Mouse (Mus musculus): ENCODE results near the gene Dvl3.

Gene Dvl3

DNA sequence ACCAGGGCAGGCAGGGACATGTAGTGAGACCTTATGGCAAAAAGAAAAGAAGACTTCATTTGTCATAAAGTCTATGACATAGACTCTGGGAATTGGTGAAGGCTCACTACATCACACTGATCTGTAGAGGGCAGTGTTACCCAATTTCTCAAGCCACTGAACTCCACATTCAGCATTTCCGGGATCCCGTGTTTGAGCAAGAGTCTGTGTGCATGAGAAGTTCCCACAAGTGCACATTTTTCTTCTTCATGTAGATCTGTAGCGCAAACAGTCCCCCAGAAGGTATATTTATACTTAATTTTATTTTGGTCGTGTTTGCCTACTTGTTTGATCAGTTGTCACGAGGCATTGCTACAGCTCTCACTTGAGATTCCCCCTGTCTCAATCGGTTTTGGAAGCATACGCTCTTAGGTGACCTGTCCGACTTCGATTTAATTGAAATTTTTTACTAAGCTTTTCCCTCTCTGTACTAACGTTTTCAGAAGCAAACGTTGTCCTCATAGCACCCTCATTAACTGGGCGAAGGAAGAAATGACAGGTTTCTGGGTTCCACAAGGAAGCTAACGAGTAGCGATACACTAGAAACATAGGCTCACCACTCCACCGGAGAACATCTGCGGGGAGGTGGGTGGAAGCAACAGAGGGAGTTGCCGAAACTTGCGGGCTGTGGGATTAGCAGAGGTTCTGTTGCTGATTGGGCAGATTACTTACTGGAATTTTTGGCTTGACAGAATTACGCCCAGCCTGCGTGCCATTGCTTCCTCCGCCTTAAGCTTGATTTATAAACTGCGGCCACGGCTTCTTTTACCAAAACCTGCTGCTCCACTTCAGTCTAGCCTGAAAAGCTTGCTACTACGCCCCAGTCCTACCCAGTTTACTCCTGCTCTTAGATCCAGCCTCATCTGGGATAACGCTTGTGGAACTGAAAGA is 19.8 kb upstream of the Dvl3 start:
- DNase-seq (ENCODE audit: low read depth, low spot score), result peak; percentile 95

DNA sequence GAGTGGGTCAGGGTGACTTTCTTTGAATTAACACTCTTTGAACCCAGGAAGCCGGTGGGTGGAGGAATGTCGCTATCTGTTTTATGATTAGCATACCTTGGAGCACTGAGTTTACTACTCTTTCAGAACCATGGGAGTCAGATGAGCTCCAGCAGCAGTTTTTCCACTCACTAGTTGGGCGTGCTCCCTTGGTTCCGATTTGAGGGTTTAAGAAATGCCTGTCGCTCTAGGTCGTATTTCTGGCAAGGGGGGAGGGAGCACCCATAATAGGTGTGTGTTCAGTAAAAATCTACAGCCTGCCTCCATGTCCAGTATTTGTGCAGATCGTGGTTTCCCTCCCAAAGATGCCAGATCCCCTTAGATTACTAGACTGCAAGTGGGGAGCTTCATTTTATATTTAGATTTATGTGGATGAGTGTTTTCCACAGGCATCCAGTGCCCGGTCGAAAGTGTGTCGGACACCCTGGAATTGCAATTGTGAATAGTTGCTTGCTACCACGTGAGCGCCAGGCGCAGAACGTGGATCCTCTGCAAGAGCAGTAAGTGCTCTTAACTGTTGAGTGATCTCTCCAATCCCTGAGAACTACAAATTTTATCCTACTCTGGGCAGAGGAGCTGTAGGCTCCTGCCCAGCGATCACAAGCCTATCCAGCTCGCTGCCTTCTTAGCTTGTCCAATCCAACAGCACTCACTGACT is 18.7 kb upstream of the Dvl3 start:
- DNase-seq (ENCODE audit: low read depth, low spot score), result no peak

DNA sequence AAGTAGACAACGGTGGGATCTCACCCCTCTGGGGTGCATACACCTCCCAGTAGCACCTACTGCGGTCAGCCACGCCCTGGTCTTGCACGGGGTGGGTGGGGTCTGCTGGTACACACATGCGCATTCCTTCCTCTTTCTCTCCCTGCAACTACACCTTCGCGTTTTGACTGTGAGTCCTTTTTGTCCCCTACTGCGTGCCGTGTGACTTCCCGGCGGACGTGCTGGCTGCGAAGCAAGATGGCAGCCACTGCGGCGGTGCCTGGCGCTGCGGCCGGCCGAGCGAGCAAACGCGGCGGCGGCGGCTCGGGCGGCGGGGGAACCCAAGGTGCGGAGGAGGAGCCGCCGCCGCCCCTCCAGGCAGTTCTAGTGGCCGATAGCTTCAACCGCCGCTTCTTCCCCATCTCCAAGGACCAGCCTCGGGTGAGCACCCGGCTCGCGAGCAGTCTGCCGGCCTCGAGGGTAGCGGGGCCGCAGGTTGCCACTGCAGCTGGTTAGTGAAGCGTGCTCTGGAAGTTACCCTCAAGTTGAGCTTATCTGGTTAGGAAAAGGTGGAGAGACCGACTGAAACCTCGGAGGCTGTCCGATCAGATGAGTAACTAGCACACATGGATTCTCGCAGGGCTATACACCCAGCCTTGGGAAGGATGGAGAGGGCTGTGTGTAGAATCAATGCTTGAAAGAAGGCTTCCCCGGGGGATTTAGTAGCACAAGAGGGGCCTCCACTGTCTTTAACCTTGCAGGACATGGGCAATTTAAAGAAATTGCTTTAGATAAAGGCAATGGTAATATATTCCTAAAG is 17.9 kb upstream of the Dvl3 start, which contains the start of gene Eif2b5:
Eif2b5 (plus strand) TSS at position 141 of the 799 bp plus-strand sequence.
- peak; percentile 96 for DNase-seq (ENCODE audit: low read depth, low spot score)

DNA sequence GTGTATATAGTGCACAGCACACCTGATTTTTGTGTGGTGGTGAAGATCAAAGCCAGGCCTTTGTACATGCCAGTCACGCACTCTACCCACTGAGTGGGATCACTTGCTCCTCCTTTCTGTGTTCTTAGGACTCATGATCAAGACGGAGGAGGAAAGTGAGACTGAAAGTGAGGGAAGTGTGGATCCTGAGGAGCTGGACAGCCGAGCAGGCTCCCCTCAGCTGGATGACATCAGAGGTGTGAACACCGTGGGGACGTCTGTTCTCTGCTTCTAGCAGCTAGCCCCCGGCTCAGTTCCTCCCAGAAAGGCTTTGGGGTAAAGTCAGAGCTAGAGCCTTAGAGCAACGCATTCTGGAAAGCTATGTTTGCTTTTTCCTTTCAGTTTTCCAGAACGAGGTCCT is 10.8 kb upstream of the Dvl3 start:
- no peak for DNase-seq (ENCODE audit: low read depth, low spot score)

DNA sequence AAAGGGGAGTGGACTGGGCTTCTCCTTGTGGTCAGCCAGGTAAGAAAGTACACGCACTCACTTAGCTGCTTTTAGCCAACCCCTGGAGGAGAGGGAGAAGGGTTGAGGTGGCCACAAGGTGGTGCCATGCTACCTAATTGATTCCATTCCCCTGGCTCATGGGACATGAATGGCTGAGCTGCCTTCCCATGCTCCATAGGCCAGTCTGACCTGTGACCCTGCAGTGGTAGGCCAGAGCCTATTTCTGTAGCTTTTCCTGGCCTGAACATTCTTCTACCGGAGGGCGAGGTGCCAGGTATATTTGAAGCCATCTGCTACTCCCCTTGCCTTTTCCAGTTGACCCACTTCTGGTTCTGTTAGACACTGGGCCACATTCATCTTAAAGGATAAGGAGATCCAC is 7.4 kb upstream of the Dvl3 start:
- peak; percentile 71 for DNase-seq (ENCODE audit: low read depth, low spot score)

DNA sequence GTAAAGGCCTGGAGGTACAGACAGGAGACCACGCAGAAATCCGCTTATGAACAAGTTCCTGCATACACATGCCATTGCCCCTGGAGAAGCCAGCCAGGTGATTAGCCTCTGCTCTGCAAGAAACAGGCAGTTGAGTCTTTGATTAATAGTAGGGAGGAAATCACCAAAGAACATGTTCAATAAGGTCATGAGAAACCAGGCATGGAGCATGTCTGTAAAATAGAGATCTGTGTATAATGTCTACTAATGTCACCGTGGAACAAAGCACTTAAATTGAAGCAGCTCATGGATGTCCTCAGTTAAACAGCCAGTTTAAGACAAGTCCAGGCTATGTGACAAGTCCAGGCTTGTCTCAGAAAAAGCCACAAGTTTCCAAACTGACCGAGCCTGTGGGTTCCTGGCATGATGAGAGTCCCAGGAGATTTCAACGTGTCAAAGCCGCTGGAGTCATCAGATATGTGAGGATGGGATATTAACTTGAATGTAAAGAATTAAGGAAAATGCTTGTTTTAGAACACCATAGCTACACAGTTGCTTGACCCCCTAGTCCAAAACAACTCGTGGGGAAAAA is 5.4 kb upstream of the Dvl3 start:
- DNase-seq (ENCODE audit: low read depth, low spot score), result no peak

DNA sequence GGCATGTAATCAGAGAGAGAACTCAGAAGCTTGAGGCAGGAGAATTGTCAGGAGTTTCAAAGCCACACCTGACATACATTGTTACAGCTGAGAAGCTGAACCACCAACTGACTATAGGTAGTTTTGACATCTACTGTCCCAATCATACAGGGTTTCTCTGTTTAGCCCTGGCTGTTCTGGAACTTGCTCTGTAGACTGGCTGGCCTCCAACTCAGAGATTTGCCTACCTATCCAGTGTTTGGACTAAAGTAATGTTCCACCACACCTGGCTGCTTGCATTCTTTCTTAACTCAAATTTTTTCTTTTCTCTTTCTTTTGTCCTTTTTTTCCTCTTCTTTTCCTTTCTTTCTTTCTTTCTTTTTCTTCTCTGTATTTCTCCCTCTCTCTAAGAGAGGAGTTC is 750 bp upstream of the Dvl3 start:
- DNase-seq (ENCODE audit: low read depth, low spot score), result no peak

DNA sequence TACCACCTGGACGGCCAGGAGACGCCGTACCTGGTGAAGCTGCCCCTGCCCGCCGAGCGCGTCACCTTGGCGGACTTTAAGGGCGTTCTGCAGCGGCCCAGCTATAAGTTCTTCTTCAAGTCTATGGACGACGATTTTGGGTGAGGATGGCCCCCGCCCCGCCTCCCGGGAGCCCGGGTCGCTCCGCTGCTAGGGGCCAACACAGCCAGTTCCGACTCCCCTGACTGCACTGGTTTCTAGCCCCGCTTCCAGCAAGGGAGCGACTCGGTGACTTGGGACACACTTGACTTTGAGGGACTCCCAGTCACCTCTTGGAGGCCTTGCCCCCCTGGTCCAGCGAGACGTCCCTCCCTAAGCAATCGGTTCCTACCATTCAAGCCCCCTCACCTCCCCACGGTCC is 434 bp downstream of the Dvl3 start:
- peak; percentile 33 for DNase-seq (ENCODE audit: low read depth, low spot score)

DNA sequence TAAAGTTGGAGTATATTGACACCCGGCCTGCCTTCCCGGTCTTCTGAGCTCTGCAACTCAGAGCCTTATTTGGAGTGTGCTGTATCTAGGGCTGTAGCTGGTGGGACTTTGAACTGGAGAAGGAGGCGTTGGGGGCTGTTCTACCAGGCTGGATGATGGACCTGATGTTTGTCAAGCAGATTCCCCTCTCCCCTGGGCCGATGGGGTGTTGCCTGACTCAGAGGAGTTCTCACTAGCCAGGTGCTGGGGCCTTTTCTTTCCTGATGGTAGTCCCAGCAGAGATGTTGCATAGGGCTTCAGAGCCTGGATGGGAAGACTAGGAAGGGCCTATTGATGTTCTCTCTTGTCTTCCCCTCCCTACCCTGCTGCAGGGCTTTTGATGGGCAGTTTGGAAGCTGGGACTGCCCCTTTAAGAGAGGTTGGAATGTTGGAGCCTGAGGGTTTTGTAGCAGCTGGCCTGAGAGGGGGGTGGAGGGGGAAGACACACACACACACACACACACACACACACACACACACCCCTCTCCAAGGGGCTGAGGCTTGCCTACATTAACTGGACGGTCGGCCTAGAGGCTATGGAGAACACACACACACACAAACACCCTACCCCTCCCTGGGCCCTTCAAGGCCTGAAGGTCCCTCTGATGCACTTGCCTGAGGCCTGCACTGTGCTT is 1.1 kb downstream of the Dvl3 start:
- peak; percentile 76 for DNase-seq (ENCODE audit: low read depth, low spot score)

DNA sequence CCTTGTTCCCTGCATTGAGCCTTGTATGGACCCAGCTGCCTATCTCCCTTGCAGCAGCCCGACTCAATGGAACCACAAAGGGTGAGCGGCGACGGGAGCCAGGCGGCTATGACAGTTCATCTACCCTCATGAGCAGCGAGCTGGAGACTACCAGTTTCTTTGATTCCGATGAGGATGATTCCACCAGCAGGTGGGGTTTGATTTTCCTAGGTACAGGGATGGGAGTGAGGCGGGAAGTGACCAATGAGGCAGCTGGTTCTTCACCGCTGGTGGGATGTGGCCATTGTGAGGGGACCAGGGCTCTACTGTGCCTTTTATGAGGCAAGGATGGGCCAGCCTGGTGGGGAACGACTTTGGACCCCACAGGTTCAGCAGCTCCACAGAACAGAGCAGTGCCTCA is 7.1 kb downstream of the Dvl3 start:
- no peak for DNase-seq (ENCODE audit: low read depth, low spot score)

DNA sequence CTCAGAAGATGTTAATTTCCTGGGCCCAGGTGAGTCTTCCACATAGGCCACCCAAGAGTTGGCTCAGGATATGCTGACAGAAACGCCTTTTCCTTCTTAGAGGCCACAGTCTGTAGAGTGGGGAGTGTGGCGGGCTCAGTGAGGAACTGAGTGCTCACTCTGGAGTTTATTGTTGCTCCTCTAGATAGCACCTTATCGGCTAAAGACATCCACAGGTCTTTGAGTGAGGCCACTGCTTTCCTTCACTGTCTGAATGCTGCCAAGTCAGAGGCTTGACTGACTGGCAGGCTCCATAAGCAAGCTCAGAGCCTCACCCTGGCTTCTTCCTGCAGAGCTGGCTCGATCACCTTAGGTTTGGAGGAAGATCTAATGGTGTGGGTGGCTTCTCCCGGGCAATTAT is 12.0 kb downstream of the Dvl3 start:
- no peak for DNase-seq (ENCODE audit: low read depth, low spot score)

DNA sequence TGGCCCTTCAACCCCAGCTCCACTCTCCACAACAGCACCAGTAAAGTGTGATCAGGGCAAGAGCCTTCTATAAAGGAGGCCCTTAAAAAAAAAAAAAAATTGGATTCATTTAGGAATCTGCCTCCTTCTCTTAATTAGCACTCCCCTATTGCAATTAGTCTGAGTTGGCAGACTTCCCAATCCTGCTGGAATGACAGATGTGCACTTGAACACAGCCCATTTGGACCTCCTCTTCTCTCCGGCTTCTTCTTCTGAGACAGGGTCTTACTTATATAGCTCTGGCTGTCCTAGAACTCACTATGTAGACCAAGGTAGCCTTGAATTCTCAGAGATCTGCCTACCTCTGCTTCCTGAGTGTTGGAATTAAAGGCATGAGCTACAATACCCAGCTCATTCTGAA is 12.6 kb downstream of the Dvl3 start:
- no peak for DNase-seq (ENCODE audit: low read depth, low spot score)

DNA sequence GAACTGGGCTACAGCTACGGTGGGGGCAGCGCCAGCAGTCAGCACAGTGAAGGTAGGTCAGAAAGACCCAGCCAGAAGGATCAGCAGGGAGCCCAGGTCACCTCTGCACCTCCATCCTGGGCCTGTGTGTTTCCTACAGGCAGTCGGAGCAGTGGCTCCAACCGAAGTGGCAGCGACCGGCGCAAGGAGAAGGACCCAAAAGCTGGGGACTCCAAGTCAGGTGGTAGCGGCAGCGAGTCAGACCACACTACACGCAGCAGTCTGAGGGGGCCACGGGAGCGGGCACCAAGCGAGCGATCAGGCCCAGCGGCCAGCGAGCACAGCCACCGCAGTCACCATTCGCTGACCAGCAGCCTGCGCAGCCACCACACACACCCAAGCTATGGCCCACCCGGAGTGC is 14.2 kb downstream of the Dvl3 start:
- no peak for DNase-seq (ENCODE audit: low read depth, low spot score)

DNA sequence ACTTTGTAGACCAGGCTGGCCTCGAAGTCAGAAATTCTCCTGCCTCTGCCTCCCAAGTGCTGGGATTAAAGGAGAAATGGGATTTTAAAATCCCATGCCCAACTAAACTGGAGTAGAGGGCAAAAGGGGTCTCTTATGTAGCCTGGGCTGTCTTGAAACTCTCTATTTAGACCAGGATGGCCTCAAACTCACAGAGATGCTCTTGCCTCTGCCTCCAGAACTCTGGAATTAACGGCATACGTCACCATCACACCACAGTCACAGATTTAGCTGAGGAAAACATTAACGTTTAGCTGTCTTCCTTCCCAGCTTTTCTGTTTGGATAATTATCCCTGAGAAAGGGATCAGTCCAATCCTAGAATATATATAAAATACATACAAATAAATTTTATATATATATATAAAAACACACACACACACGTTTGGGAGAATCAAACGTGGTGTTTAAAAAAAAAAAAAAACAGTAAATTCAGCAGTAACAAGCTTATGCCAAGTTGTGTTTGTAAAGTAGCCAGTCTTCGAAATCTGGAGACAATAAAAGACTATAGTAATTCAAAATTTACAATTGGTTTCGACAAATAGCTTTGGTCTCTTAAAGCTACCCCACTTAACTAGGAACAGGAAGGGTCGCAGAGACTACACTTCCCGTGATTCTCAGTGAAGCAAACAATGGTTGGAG is 18.0 kb downstream of the Dvl3 start:
- DNase-seq (ENCODE audit: low read depth, low spot score), result no peak

DNA sequence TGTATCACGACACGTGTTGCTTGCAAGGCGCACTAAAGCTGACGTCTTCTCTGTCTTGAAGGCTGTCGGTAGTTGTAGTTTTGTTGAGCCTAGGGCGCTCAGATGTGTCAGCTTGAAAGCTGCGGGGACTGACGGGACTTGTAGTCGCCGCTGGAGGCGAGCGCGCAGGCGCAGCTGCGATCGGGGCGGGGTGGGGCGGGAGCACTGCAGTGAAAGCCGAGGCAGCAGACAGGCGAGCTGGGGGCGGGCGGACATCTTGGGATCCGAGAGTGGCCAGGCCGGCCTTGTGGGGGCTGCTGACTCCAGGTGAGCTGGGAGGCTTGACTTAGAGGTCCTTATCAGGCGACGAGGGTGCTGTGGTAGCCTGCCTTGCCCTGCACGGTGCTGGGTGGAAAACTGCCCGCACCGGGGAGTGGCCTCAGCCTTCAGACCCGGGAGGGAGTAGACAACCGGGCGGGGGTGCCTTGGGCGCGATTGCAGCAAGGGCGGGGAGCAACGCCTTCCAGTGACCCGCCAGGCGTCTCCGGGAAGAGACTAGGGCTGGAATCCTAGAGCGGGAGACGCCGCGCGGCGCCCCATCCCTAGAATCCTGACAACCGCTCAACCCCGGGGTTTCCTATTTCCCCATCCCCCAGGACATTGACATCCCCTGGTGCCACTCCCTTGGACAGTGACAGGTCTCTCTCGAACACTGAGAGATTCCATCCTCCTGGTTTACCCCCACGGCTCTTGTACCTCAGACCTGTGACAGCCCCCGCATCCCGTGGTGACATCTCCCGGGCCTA is 18.7 kb downstream of the Dvl3 start, which contains the start of gene Ap2m1:
Ap2m1 (plus strand) TSS at position 183 of the 785 bp plus-strand sequence.
- DNase-seq (ENCODE audit: low read depth, low spot score), result peak; percentile 100

DNA sequence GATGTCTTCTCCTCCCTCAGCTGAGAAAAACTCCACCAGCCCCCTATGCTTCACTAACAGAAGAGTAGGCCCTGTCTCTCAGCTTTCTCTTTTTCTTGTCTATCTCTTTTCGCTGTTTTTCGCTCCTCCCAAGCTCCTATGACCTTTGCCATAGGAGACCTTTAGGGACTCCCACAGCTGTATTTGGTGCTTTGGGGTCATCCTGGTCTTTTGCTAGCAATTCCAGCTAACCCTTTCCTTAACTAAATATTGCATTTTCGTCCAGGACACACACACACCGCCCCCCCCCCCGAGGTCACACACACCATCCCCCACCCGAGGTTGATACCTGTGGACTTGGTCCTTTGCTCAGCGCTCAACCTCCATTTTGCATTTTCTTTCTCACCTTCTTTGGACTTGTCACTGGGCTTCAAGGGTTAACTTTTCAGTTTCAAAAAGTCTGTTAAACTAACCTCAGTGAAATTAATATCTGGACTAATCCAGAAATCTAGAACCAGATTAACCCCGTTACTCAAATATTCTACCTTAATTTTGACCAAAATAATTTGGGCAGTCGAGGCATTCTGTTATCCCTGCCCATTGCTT is 19.4 kb downstream of the Dvl3 start:
- peak; percentile 23 for DNase-seq (ENCODE audit: low read depth, low spot score)

DNA sequence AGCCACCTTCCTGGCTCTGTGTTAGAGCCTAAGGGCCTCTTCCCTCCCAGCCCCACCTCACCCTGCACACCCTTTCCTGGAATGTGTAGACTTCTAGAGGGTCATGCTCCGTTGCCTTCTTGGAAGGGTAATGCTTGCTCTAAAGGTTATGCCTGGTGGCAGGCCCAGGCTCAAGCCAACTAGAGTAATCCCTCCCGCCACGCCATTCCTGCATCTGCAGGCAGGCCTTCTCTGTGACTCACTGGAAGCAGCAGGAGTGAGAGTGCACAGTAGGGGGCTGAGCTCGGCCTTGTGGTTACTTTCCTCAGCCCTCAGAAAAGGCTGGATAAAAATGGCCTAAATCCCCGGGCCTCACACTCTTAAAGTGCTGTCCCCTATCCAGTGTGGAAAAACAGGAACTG is 20.3 kb downstream of the Dvl3 start:
- peak; percentile 86 for DNase-seq (ENCODE audit: low read depth, low spot score)

DNA sequence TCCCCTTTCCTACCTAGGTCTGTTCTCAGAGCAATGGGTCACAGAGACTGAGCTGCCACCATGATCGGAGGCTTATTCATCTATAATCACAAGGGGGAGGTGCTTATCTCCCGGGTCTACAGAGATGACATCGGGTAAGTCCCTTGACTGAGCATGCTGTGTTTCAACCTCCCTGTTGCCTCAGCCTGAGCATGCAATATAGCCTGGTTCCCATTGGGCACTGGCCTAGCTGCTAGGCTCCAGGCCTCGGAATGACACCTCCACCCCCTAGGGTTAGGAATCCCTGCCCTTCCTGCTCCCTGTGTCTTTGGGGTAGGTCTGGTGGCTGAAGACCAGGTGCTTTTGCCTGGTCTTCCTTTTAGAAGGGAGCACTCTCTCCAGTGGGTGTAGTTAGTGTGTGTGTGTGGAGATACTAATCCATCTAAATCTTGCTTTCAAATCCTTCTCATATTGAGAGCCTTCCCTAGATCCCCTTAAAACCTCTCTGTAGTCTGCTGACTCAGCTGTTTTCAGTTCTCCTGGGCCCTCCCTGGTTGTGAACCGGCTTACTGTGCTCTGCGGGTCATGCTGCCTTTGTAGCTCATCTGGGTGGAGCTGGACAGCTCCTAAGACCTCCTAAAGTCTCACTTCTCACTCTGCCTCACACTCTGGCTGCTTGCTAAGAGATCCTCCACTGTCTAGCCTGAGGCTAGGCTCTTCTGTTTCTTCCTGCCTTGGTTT is 21.0 kb downstream of the Dvl3 start:
- peak; percentile 55 for DNase-seq (ENCODE audit: low read depth, low spot score)

DNA sequence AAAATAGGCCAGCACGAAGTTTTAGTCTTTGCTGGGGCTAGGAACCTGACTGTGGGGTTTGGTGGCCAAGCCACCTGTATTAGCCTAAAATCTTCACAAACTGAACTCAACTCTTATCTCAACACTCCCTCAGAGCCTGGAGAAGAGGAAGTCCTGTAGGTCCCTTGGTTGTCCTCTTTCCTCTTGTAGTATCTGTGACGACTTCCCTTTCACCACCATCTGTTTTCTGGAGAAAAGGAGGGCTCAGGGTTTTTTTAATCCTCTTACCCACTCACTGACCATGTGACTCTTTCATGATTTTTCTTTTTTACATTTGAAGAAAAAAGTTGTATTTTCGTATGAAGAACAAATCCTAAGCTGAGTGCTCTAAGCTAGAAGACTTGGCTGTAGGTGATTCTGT is 22.9 kb downstream of the Dvl3 start:
- DNase-seq (ENCODE audit: low read depth, low spot score), result no peak
